Mouse (Mus musculus) layer of hippocampus, postnatal 10 days (tissue): ENCODE measurements around the gene Cd247. TPM values are rescaled to one million over a fixed set of nuclear protein-coding genes. Genes with fewer than 3 reads are reported as not detected.

Experiments
- DNase-seq, 2 experiments: peaks; one replicate each; pipeline ENCODE4 v3.0.0; 2021; ENCODE audit warnings: low spot score in 2 of 2
- total RNA-seq, 2 experiments: library from RNA; stranded (reverse); gene quantifications; 2 replicates each; pipeline ENCODE4 v1.2.3; 2021

Gene Cd247
- total RNA-seq, 2 experiments from 2014 or later: 0.20 to 0.25 TPM

GRCm38 (mm10) chr1:165852131-165852530 lies 63.6 kb downstream of the Cd247 start:
- no peak for DNase-seq

- DNase-seq: no peak
Measured at GRCm38 (mm10) chr1:165853131-165853721, 64.7 kb downstream of the Cd247 start.

GRCm38 (mm10) chr1:165853729-165854420 lies 65.4 kb downstream of the Cd247 start:
- peak; percentile 57 to 70 for DNase-seq

GRCm38 (mm10) chr1:165855759-165856545 lies 67.5 kb downstream of the Cd247 start:
- DNase-seq: no peak

GRCm38 (mm10) chr1:165857279-165857678 lies 68.8 kb downstream of the Cd247 start:
- DNase-seq: no peak

GRCm38 (mm10) chr1:165858356-165858755 lies 69.9 kb downstream of the Cd247 start:
- DNase-seq: peak in 1 of 2 experiments; percentile 10

- no peak for DNase-seq
Measured at GRCm38 (mm10) chr1:165860373-165861234, 72.1 kb downstream of the Cd247 start.

GRCm38 (mm10) chr1:165861235-165861609 lies 72.7 kb downstream of the Cd247 start:
- no peak for DNase-seq

GRCm38 (mm10) chr1:165862059-165862458 lies 73.6 kb downstream of the Cd247 start:
- peak in 1 of 2 experiments; percentile 11 for DNase-seq

- DNase-seq: no peak
Measured at GRCm38 (mm10) chr1:165864864-165865795, 76.6 kb downstream of the Cd247 start.

- DNase-seq: no peak
Measured at GRCm38 (mm10) chr1:165866630-165867280, 78.3 kb downstream of the Cd247 start.

GRCm38 (mm10) chr1:165868659-165869058 lies 80.2 kb downstream of the Cd247 start:
- no peak for DNase-seq

GRCm38 (mm10) chr1:165874645-165875044 lies 86.2 kb downstream of the Cd247 start:
- no peak for DNase-seq

- DNase-seq: no peak
Measured at GRCm38 (mm10) chr1:165875520-165876284, 87.2 kb downstream of the Cd247 start.

GRCm38 (mm10) chr1:165878751-165879150 lies 90.3 kb downstream of the Cd247 start:
- no peak for DNase-seq

GRCm38 (mm10) chr1:165882146-165882900 lies 93.8 kb downstream of the Cd247 start:
- no peak for DNase-seq

GRCm38 (mm10) chr1:165891686-165892085 lies 103.2 kb downstream of the Cd247 start:
- DNase-seq: no peak

- no peak for DNase-seq
Measured at GRCm38 (mm10) chr1:165903596-165903995, 115.1 kb downstream of the Cd247 start.
